Mouse (Mus musculus): ENCODE data around the gene Senp3.
"Not testable (repeated sequence)": the region's sequence is repeated elsewhere in the genome, so short reads cannot be mapped to it uniquely, and the experiment has no call there.

Gene Senp3

GRCm38 (mm10) chr11:69633128-69633866 lies 48.6 kb downstream of the Senp3 start:
- H3K36me3 ChIP-seq (ENCODE audit: insufficient read depth, low read length) = peaks cover 38% of the 10 kb centered on the region
- TF ChIP-seq POU5F1 (IDR thresholded peaks at IDR 0.05; ENCODE audit: borderline replicate concordance, low read length) (no peak), NANOG (IDR thresholded peaks at IDR 0.05; ENCODE audit: borderline replicate concordance, low read length) (no peak), CTCF (conservative IDR thresholded peaks at IDR 0.05; ENCODE audit: low read length) (no peak)
- peaks cover 44% of the 10 kb centered on the region for H3K4me1 ChIP-seq (replicated peaks; ENCODE audit: low read depth, low read length)
- peak overlapping the region; percentile 95 for H3K4me3 ChIP-seq (replicated peaks; ENCODE audit: low read length)
- no peaks in the 10 kb centered on the region for H3K27me3 ChIP-seq (ENCODE audit: insufficient read depth, low read length)
- H3K9me3 ChIP-seq (ENCODE audit: low read length) = no peaks in the 10 kb centered on the region

GRCm38 (mm10) chr11:69632284-69633089 lies 49.4 kb downstream of the Senp3 start, which contains the start of gene Fxr2:
Gene Fxr2, plus strand, starts transcription at chr11:69632990.
- Histone ChIP-seq H3K27me3 (ENCODE audit: insufficient read depth, low read length) (no peaks in the 10 kb centered on the region), H3K36me3 (ENCODE audit: insufficient read depth, low read length) (peaks cover 31% of the 10 kb centered on the region), H3K4me3 (replicated peaks; ENCODE audit: low read length) (peak within 1 kb of the TSS; percentile 95), H3K9me3 (ENCODE audit: low read length) (no peaks in the 10 kb centered on the region), H3K4me1 (replicated peaks; ENCODE audit: low read depth, low read length) (peaks cover 44% of the 10 kb centered on the region)
- TF ChIP-seq NANOG (IDR thresholded peaks at IDR 0.05; ENCODE audit: borderline replicate concordance, low read length) = no peak
- peak; percentile 21; the same call in 1 of the 2 replicates for TF ChIP-seq CTCF (conservative IDR thresholded peaks at IDR 0.05; ENCODE audit: low read length)

GRCm38 (mm10) chr11:69629802-69630201 lies 52.1 kb downstream of the Senp3 start:
- H3K36me3 ChIP-seq (ENCODE audit: insufficient read depth, low read length) = peaks cover 4% of the 10 kb centered on the region
- H3K27me3 ChIP-seq (ENCODE audit: insufficient read depth, low read length) = no peaks in the 10 kb centered on the region
- H3K9me3 ChIP-seq (ENCODE audit: low read length) = no peaks in the 10 kb centered on the region
- TF ChIP-seq CTCF (conservative IDR thresholded peaks at IDR 0.05; ENCODE audit: low read length) (peak; percentile 90), POU5F1 (IDR thresholded peaks at IDR 0.05; ENCODE audit: borderline replicate concordance, low read length) (no peak)
- peaks cover 22% of the 10 kb centered on the region for H3K4me1 ChIP-seq (replicated peaks; ENCODE audit: low read depth, low read length)
- H3K4me3 ChIP-seq (replicated peaks; ENCODE audit: low read length) = no peak overlapping the region

GRCm38 (mm10) chr11:69628286-69628685 lies 53.6 kb downstream of the Senp3 start:
- H3K36me3 ChIP-seq (ENCODE audit: insufficient read depth, low read length) = no peaks in the 10 kb centered on the region
- TF ChIP-seq CTCF (conservative IDR thresholded peaks at IDR 0.05; ENCODE audit: low read length) (peak; percentile 98), NANOG (IDR thresholded peaks at IDR 0.05; ENCODE audit: borderline replicate concordance, low read length) (no peak)
- no peaks in the 10 kb centered on the region for H3K9me3 ChIP-seq (ENCODE audit: low read length)
- no peak overlapping the region for H3K4me3 ChIP-seq (replicated peaks; ENCODE audit: low read length)
- peaks cover 17% of the 10 kb centered on the region for H3K4me1 ChIP-seq (replicated peaks; ENCODE audit: low read depth, low read length)
- H3K27me3 ChIP-seq (ENCODE audit: insufficient read depth, low read length) = no peaks in the 10 kb centered on the region

DNA sequence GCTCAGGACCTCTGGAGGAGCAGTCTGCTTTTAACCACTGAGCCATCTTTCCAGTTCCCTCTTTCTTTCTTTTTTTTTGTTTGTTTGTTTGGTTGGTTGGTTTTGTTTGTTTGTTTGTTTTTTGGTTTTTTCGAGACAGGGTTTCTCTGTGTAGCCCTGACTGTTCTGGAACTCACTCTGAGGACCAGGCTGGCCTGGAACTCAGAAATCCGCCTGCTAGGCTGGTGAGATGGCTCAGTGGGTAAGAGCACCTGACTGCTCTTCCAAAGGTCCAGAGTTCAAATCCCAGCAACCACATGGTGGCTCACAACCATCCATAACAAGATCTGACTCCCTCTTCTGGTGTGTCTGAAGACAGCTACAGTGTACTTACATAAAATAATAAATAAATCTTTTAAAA lies 57.5 kb downstream of the Senp3 start:
- H3K36me3 ChIP-seq (ENCODE audit: insufficient read depth, low read length); H3K4me3 ChIP-seq (replicated peaks; ENCODE audit: low read length); H3K9me3 ChIP-seq (ENCODE audit: low read length); H3K27me3 ChIP-seq (ENCODE audit: insufficient read depth, low read length): not testable (repeated sequence)
- peaks cover 28% of the 10 kb centered on the region for H3K4me1 ChIP-seq (replicated peaks; ENCODE audit: low read depth, low read length)
